Mouse (Mus musculus): ENCODE measurements around the gene Tcf25. TPM values are rescaled to one million over a fixed set of nuclear protein-coding genes. Genes with fewer than 3 reads are reported as not detected.
A peak's percentile ranks its signal among the peaks of the same experiment; 100 is the strongest.

Gene Tcf25
- polyA plus RNA-seq, 1 experiment from 2014 or later: 136 TPM

DNA sequence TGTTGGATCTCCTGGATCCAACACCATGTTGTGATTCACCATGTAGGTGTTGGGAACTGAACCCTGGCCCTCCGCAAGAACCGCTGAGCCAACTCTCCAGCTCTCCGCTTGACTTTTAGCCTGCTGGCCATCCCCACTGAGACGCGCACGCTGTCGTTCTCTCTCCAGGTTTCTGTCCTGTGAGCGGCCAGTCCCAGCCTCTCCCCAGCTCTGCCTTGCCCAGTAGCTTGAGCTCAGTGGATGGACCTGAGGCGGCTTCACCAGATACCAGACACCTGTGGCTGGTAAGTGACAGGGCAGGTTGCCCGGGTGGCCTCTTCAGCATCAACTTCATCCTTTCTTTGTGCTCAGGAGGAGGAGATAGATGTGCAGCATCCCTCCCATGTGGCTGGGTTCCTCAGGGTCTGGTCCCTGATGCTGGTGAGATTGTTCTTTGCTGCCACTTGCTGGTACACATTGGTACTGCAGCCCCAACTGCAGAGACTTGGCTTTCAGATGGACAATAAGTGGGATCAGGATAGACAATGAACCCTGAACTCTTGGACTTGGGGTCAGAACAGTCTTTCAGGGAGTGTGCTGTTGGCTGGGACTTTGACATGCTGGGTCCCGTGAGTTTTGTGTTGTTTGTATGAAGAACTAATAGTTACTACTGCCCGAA, 12.3 kb upstream of the Tcf25 start:
- WGBS: 41% methylated on average over 12 of the region's 12 CpGs
- Histone ChIP-seq H3K4me3 (ENCODE audit: low read depth, low read length) (no peak overlapping the region), H3K9me3 (ENCODE audit: control insufficient read depth, low read length) (no peaks in the 10 kb centered on the region), H3K4me1 (replicated peaks; ENCODE audit: control insufficient read depth, insufficient read depth, low read length) (no peaks in the 10 kb centered on the region), H3K27me3 (replicated peaks; ENCODE audit: control insufficient read depth, insufficient read depth, low read length) (no peaks in the 10 kb centered on the region), H3K36me3 (ENCODE audit: control insufficient read depth, insufficient read depth, low read length) (no peaks in the 10 kb centered on the region; the same call in 1 of the 2 replicates), H3K27ac (ENCODE audit: low read depth, low read length) (no peak overlapping the region), H3K9ac (ENCODE audit: low read depth, low read length) (no peak overlapping the region), H3K4me2 (no peak overlapping the region)
- ATAC-seq (replicated peaks; ENCODE audit: low FRiP score) (peak; percentile 47), DNase-seq (ENCODE audit: low spot score) (peak; percentile 78)

GRCm38 (mm10) chr8:123374239-123374578, 656 bp downstream of the Tcf25 start:
- DNase-seq (ENCODE audit: low spot score) (peak; percentile 98), ATAC-seq (replicated peaks; ENCODE audit: low FRiP score) (peak; percentile 76)
- H3K36me3 ChIP-seq (ENCODE audit: control insufficient read depth, insufficient read depth, low read length): peaks cover 7% of the 10 kb centered on the region
- H3K4me1 ChIP-seq (replicated peaks; ENCODE audit: control insufficient read depth, insufficient read depth, low read length): peaks cover 18% of the 10 kb centered on the region
- H3K4me2 ChIP-seq: peak overlapping the region; percentile 90
- no peaks in the 10 kb centered on the region for H3K27me3 ChIP-seq (replicated peaks; ENCODE audit: control insufficient read depth, insufficient read depth, low read length)
- H3K4me3 ChIP-seq (ENCODE audit: low read depth, low read length): peak overlapping the region; percentile 92
- peak overlapping the region; percentile 96 for H3K27ac ChIP-seq (ENCODE audit: low read depth, low read length)
- H3K9ac ChIP-seq (ENCODE audit: low read depth, low read length): peak overlapping the region; percentile 93
- no peaks in the 10 kb centered on the region for H3K9me3 ChIP-seq (ENCODE audit: control insufficient read depth, low read length)
- under 1% methylated on average over 20 of the region's 20 CpGs for WGBS

GRCm38 (mm10) chr8:123375701-123376100, 2.1 kb downstream of the Tcf25 start:
- ATAC-seq (replicated peaks; ENCODE audit: low FRiP score) (no peak), DNase-seq (ENCODE audit: low spot score) (no peak)
- 90% methylated on average over 10 of the region's 10 CpGs for WGBS
- H3K9ac ChIP-seq (ENCODE audit: low read depth, low read length): no peak overlapping the region; the same call in 1 of the 2 replicates
- no peak overlapping the region for H3K27ac ChIP-seq (ENCODE audit: low read depth, low read length)
- H3K4me1 ChIP-seq (replicated peaks; ENCODE audit: control insufficient read depth, insufficient read depth, low read length): peaks cover 18% of the 10 kb centered on the region
- H3K9me3 ChIP-seq (ENCODE audit: control insufficient read depth, low read length): no peaks in the 10 kb centered on the region
- peaks cover 7% of the 10 kb centered on the region for H3K36me3 ChIP-seq (ENCODE audit: control insufficient read depth, insufficient read depth, low read length)
- H3K4me3 ChIP-seq (ENCODE audit: low read depth, low read length): no peak overlapping the region
- H3K4me2 ChIP-seq: no peak overlapping the region
- H3K27me3 ChIP-seq (replicated peaks; ENCODE audit: control insufficient read depth, insufficient read depth, low read length): no peaks in the 10 kb centered on the region

DNA sequence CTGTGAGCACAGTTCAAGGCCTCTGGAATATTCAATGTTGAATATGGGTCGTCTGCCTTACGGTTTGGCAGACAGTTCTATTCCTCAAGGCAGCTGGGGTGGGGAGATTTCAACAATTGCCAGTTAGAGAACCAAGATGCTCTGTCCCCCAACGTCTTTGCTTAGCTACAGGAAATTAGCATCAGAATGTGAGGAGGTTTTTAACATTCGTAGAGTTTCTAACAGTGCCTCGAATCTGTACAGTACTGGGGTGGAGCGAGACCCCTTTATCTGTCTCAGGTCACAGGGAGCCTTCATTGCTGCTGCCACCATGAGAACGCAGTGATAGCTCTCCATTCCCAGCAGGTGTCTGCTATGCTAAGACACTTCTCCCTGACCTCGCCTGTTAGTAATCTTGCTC, 2.6 kb downstream of the Tcf25 start:
- Histone ChIP-seq H3K27me3 (replicated peaks; ENCODE audit: control insufficient read depth, insufficient read depth, low read length) (no peaks in the 10 kb centered on the region), H3K4me2 (no peak overlapping the region), H3K27ac (ENCODE audit: low read depth, low read length) (no peak overlapping the region), H3K9me3 (ENCODE audit: control insufficient read depth, low read length) (no peaks in the 10 kb centered on the region), H3K4me3 (ENCODE audit: low read depth, low read length) (no peak overlapping the region), H3K4me1 (replicated peaks; ENCODE audit: control insufficient read depth, insufficient read depth, low read length) (peaks cover 18% of the 10 kb centered on the region), H3K9ac (ENCODE audit: low read depth, low read length) (no peak overlapping the region; the same call in 1 of the 2 replicates), H3K36me3 (ENCODE audit: control insufficient read depth, insufficient read depth, low read length) (peaks cover 7% of the 10 kb centered on the region)
- 80% methylated on average over 8 of the region's 8 CpGs for WGBS
- DNase-seq (ENCODE audit: low spot score): no peak
- no peak for ATAC-seq (replicated peaks; ENCODE audit: low FRiP score)

GRCm38 (mm10) chr8:123381711-123382110, 8.2 kb downstream of the Tcf25 start:
- Histone ChIP-seq H3K27me3 (replicated peaks; ENCODE audit: control insufficient read depth, insufficient read depth, low read length) (no peaks in the 10 kb centered on the region), H3K4me3 (ENCODE audit: low read depth, low read length) (no peak overlapping the region), H3K27ac (ENCODE audit: low read depth, low read length) (no peak overlapping the region), H3K36me3 (ENCODE audit: control insufficient read depth, insufficient read depth, low read length) (peaks cover 30% of the 10 kb centered on the region), H3K4me2 (no peak overlapping the region), H3K9me3 (ENCODE audit: control insufficient read depth, low read length) (no peaks in the 10 kb centered on the region), H3K4me1 (replicated peaks; ENCODE audit: control insufficient read depth, insufficient read depth, low read length) (no peaks in the 10 kb centered on the region), H3K9ac (ENCODE audit: low read depth, low read length) (no peak overlapping the region)
- ATAC-seq (replicated peaks; ENCODE audit: low FRiP score) (no peak), DNase-seq (ENCODE audit: low spot score) (no peak)
- 90% methylated on average over 4 of the region's 4 CpGs for WGBS

- 88% methylated on average over 8 of the region's 8 CpGs for WGBS
- no peaks in the 10 kb centered on the region for H3K4me1 ChIP-seq (replicated peaks; ENCODE audit: control insufficient read depth, insufficient read depth, low read length)
- H3K4me2 ChIP-seq: no peak overlapping the region
- H3K9me3 ChIP-seq (ENCODE audit: control insufficient read depth, low read length): no peaks in the 10 kb centered on the region
- no peak overlapping the region for H3K27ac ChIP-seq (ENCODE audit: low read depth, low read length)
- H3K27me3 ChIP-seq (replicated peaks; ENCODE audit: control insufficient read depth, insufficient read depth, low read length): no peaks in the 10 kb centered on the region
- peaks cover 37% of the 10 kb centered on the region for H3K36me3 ChIP-seq (ENCODE audit: control insufficient read depth, insufficient read depth, low read length)
- ATAC-seq (replicated peaks; ENCODE audit: low FRiP score) (no peak), DNase-seq (ENCODE audit: low spot score) (no peak)
- no peak overlapping the region for H3K4me3 ChIP-seq (ENCODE audit: low read depth, low read length)
- H3K9ac ChIP-seq (ENCODE audit: low read depth, low read length): no peak overlapping the region
These were observed 9.0 kb downstream of the Tcf25 start for GRCm38 (mm10) chr8:123382516-123382915.

DNA sequence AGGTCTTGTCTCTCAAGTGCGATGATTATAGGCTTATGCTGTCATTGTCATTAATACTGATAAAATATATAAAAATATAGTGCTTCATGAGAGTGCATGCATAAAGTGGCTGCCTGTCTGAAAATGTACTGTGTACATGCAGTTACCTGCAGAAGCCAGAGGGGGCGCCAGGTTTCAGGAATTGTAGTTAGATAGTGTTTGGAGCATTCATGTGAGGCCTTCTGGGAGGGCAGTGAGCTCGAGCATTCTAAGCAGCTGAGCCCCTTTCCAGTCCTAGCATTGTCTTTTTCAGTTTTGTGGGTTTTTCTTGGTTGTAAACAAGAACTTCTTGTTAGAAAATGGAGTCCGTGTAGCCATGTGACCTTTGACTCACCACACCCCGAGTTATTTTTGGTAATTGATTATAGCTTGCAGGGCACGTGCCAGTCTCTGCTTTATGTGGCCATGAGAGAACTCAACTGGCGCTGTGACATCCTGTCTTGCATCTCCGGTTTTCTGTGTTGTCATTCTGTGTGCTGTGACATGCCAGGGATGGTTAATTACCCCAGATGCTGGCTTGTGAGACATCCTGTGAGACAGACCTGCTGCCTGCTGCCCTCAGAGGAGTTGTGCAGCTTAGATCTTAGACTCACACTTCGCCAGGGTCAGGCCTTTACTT, 11.5 kb downstream of the Tcf25 start:
- Histone ChIP-seq H3K27ac (ENCODE audit: low read depth, low read length) (no peak overlapping the region), H3K27me3 (replicated peaks; ENCODE audit: control insufficient read depth, insufficient read depth, low read length) (no peaks in the 10 kb centered on the region), H3K4me1 (replicated peaks; ENCODE audit: control insufficient read depth, insufficient read depth, low read length) (no peaks in the 10 kb centered on the region), H3K9me3 (ENCODE audit: control insufficient read depth, low read length) (no peaks in the 10 kb centered on the region), H3K4me2 (no peak overlapping the region), H3K36me3 (ENCODE audit: control insufficient read depth, insufficient read depth, low read length) (peaks cover 54% of the 10 kb centered on the region), H3K9ac (ENCODE audit: low read depth, low read length) (no peak overlapping the region), H3K4me3 (ENCODE audit: low read depth, low read length) (no peak overlapping the region)
- ATAC-seq (replicated peaks; ENCODE audit: low FRiP score) (no peak), DNase-seq (ENCODE audit: low spot score) (no peak)
- whole genome bisulfite sequencing: 72% methylated on average over 9 of the region's 9 CpGs

DNA sequence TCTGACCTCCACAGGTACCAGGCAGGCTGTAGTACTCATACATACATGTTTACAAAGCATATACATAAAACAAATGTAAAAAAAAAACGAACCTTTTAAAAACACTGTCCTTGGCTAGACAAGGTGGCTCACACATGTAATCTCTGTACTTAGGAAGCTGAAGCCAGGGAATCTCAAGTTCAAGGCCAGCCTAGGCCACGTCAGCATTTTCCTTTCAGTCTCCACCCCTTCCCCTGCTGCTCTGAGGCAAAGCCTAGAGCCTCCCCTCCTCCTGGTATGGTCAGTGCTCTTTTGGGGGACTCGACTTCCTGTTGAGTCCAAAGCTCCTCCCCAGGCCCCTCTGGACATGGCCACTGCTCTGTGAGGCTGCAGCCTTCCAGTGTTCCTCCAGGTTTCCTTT, 13.5 kb downstream of the Tcf25 start:
- Histone ChIP-seq H3K4me2 (no peak overlapping the region), H3K27me3 (replicated peaks; ENCODE audit: control insufficient read depth, insufficient read depth, low read length) (no peaks in the 10 kb centered on the region), H3K4me1 (replicated peaks; ENCODE audit: control insufficient read depth, insufficient read depth, low read length) (no peaks in the 10 kb centered on the region), H3K27ac (ENCODE audit: low read depth, low read length) (no peak overlapping the region), H3K36me3 (ENCODE audit: control insufficient read depth, insufficient read depth, low read length) (peaks cover 68% of the 10 kb centered on the region), H3K4me3 (ENCODE audit: low read depth, low read length) (no peak overlapping the region), H3K9ac (ENCODE audit: low read depth, low read length) (no peak overlapping the region), H3K9me3 (ENCODE audit: control insufficient read depth, low read length) (no peaks in the 10 kb centered on the region)
- 78% methylated on average over 3 of the region's 3 CpGs for WGBS
- no peak for ATAC-seq (replicated peaks; ENCODE audit: low FRiP score)
- no peak for DNase-seq (ENCODE audit: low spot score)

GRCm38 (mm10) chr8:123387801-123388200, 14.2 kb downstream of the Tcf25 start:
- H3K9ac ChIP-seq (ENCODE audit: low read depth, low read length): no peak overlapping the region
- no peak for ATAC-seq (replicated peaks; ENCODE audit: low FRiP score)
- peaks cover 69% of the 10 kb centered on the region for H3K36me3 ChIP-seq (ENCODE audit: control insufficient read depth, insufficient read depth, low read length)
- no peak overlapping the region for H3K4me3 ChIP-seq (ENCODE audit: low read depth, low read length)
- H3K4me1 ChIP-seq (replicated peaks; ENCODE audit: control insufficient read depth, insufficient read depth, low read length): no peaks in the 10 kb centered on the region
- no peak overlapping the region for H3K27ac ChIP-seq (ENCODE audit: low read depth, low read length)
- DNase-seq (ENCODE audit: low spot score): no peak
- no peaks in the 10 kb centered on the region for H3K9me3 ChIP-seq (ENCODE audit: control insufficient read depth, low read length)
- 88% methylated on average over 8 of the region's 8 CpGs for WGBS
- H3K4me2 ChIP-seq: no peak overlapping the region
- H3K27me3 ChIP-seq (replicated peaks; ENCODE audit: control insufficient read depth, insufficient read depth, low read length): no peaks in the 10 kb centered on the region
